Mouse (Mus musculus) cerebellum, adult 2 months (tissue): ENCODE results near the gene Tbc1d14. TPM values are rescaled to one million over a fixed set of nuclear protein-coding genes. Genes with fewer than 3 reads are reported as not detected.

Source experiments
- DNase-seq, 2 experiments: peaks; one replicate each; pipeline ENCODE4 v3.0.0; 2021
- H3K27ac ChIP-seq: fragments of 200-500 bp; 2 replicates; pipeline ENCODE4 v1.5.1; 2012; ENCODE audit warnings: low read length, control low read depth, inconsistent platforms; ENCODE audit not compliant: insufficient read depth
- H3K27me3 ChIP-seq: fragments of 200-500 bp; 2 replicates; pipeline ENCODE4 v1.6.1; 2012; ENCODE audit warnings: inconsistent platforms, mild to moderate bottlenecking, low read length, moderate library complexity; ENCODE audit not compliant: control insufficient read depth, insufficient read depth
- H3K4me1 ChIP-seq: fragments of 200-500 bp; 2 replicates; pipeline ENCODE4 v1.6.1; 2011; ENCODE audit warnings: low read length; ENCODE audit not compliant: control insufficient read depth, insufficient read depth
- H3K4me3 ChIP-seq: fragments of 200-500 bp; replicated peaks from 2 replicates; pipeline ENCODE3; 2011; ENCODE audit warnings: mild to moderate bottlenecking, low read depth, low read length, control low read depth; ENCODE audit not compliant: insufficient read depth
- CTCF ChIP-seq: fragments of 200-500 bp; IDR thresholded peaks from 2 replicates; pipeline ENCODE4 v1.5.1; 2011; ENCODE audit warnings: low read depth, mild to moderate bottlenecking, control low read depth, low read length, moderate library complexity, borderline replicate concordance; ENCODE audit not compliant: insufficient read depth
- POLR2A ChIP-seq: fragments of 200-500 bp; IDR thresholded peaks from 2 replicates; pipeline ENCODE4 v1.6.1; 2011; ENCODE audit warnings: low read length, control low read depth, borderline replicate concordance; ENCODE audit not compliant: insufficient read depth
- WGBS: fragments of 180-500 bp; shearing (Covaris S2); methylation state at CpG from one replicate; pipeline ENCODE4 v1.1.7; 2018; 5-methylcytosine and 5-hydroxymethylcytosine counted together
- polyA plus RNA-seq: library from polyadenylated mRNA; depleted of rRNA; stranded (reverse); fragments of >200 nt; gene quantifications from 2 replicates; pipeline ENCODE4 v1.2.3, GENCODE M21; 2012; rRNA removed

Gene Tbc1d14
- polyA plus RNA-seq, 1 experiment: 55.1 TPM

- TF ChIP-seq CTCF (no peak), POLR2A (no peak)
- DNase-seq: no peak
- H3K4me3 ChIP-seq: no peak overlapping the region
- WGBS: 89% methylated on average over 6 of the region's 6 CpGs
- no peak overlapping the region for H3K27ac ChIP-seq
- no peaks in the 10 kb centered on the region for H3K27me3 ChIP-seq
- H3K4me1 ChIP-seq: peaks cover 5% of the 10 kb centered on the region
Measured at GRCm38 (mm10) chr5:36449710-36450358, 143.2 kb downstream of the Tbc1d14 start.

GRCm38 (mm10) chr5:36447872-36448271 lies 145.2 kb downstream of the Tbc1d14 start:
- Histone ChIP-seq H3K4me3 (no peak overlapping the region), H3K4me1 (peaks cover 12% of the 10 kb centered on the region), H3K27ac (no peak overlapping the region), H3K27me3 (no peaks in the 10 kb centered on the region)
- 93% methylated on average over 12 of the region's 12 CpGs for WGBS
- TF ChIP-seq POLR2A: no peak
- TF ChIP-seq CTCF: no peak
- DNase-seq: no peak

GRCm38 (mm10) chr5:36446166-36446890 lies 146.7 kb downstream of the Tbc1d14 start:
- WGBS: 51% methylated on average over 9 of the region's 9 CpGs

GRCm38 (mm10) chr5:36445028-36445427 lies 148.0 kb downstream of the Tbc1d14 start:
- no peak overlapping the region for H3K4me3 ChIP-seq
- no peak for TF ChIP-seq CTCF
- no peak for TF ChIP-seq POLR2A
- peaks cover 12% of the 10 kb centered on the region for H3K4me1 ChIP-seq
- DNase-seq: peak; percentile 69 to 78
- 5% methylated on average over 8 of the region's 8 CpGs for WGBS
- no peak overlapping the region for H3K27ac ChIP-seq
- H3K27me3 ChIP-seq: no peaks in the 10 kb centered on the region

More at GRCm38 (mm10) chr5:36446166-36446890, 146.7 kb downstream of the Tbc1d14 start:
- no peak overlapping the region for H3K27ac ChIP-seq
- no peaks in the 10 kb centered on the region for H3K27me3 ChIP-seq
- no peak overlapping the region for H3K4me3 ChIP-seq
- peaks cover 12% of the 10 kb centered on the region for H3K4me1 ChIP-seq
- DNase-seq: no peak
- no peak for TF ChIP-seq POLR2A
- no peak for TF ChIP-seq CTCF

GRCm38 (mm10) chr5:36444611-36445010 lies 148.5 kb downstream of the Tbc1d14 start:
- WGBS: 12% methylated on average over 4 of the region's 4 CpGs
- Histone ChIP-seq H3K27me3 (no peaks in the 10 kb centered on the region), H3K4me3 (no peak overlapping the region), H3K4me1 (peaks cover 12% of the 10 kb centered on the region), H3K27ac (no peak overlapping the region)
- no peak for TF ChIP-seq POLR2A
- TF ChIP-seq CTCF: no peak
- DNase-seq: peak in 1 of 2 experiments; percentile 19

- Histone ChIP-seq H3K27ac (no peak overlapping the region), H3K4me3 (no peak overlapping the region), H3K27me3 (no peaks in the 10 kb centered on the region), H3K4me1 (peaks cover 12% of the 10 kb centered on the region)
- DNase-seq: no peak
- 35% methylated on average over 3 of the region's 3 CpGs for WGBS
- TF ChIP-seq POLR2A (no peak), CTCF (no peak)
Measured at GRCm38 (mm10) chr5:36440741-36441140, 152.3 kb downstream of the Tbc1d14 start.

Other genes with a start within 250 kb of the Tbc1d14 start
- 8.0 and 8.7 TPM in 2 replicates for gene Sorcs2, start 195.1 kb downstream of the Tbc1d14 start, polyA plus RNA-seq
- gene Grpel1, start 128.3 kb downstream of the Tbc1d14 start, polyA plus RNA-seq: 25.8 and 27.3 TPM in 2 replicates
- 18.6 and 19.2 TPM in 2 replicates for gene Tada2b, start 109.0 kb downstream of the Tbc1d14 start, polyA plus RNA-seq
- gene Ccdc96, start 108.7 kb downstream of the Tbc1d14 start, polyA plus RNA-seq: 1.0 and 1.4 TPM in 2 replicates
- gene D5Ertd579e, start 102.7 kb upstream of the Tbc1d14 start, polyA plus RNA-seq: 69.4 and 75.9 TPM in 2 replicates
- 27.0 and 27.7 TPM in 2 replicates for gene Bloc1s4, start 155.4 kb upstream of the Tbc1d14 start, polyA plus RNA-seq
- gene Mrfap1, start 203.5 kb upstream of the Tbc1d14 start, polyA plus RNA-seq: 323 and 355 TPM in 2 replicates
- gene Man2b2, start 237.4 kb upstream of the Tbc1d14 start, polyA plus RNA-seq: 29.2 and 30.1 TPM in 2 replicates